Mouse (Mus musculus): ENCODE measurements at regions not wholly inside any gene's neighbourhood (a gene's known extent, or its start where the extent isn't known, plus 50 kb on each side); places are given as distances from the start of the nearest gene placed in this dataset.

DNA sequence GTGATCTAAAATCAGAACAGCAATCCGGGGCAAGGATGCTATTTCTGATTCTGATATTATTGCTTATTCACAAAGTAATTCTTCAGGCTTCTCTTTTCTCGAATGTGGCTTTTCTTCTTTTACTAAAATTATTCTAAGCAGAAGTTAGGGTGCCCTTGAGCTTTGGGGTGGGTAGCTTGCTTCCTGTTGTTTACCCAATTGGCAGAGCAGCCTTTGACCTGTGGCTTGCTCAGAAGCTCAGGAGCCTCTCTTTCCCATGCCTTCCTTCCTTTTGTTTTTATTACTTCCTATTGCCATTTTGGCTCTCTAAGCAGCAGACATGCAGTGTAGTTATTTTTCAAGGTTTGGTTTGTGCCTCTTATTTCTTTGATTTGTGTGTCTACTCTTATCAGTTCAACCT, 244.8 kb upstream of the Zic1 start:
- Histone ChIP-seq H3K4me1 (ENCODE audit: control insufficient read depth, insufficient read depth, low read length) (no peaks in the 10 kb centered on the region), H3K36me3 (ENCODE audit: control insufficient read depth, insufficient read depth, low read length) (no peaks in the 10 kb centered on the region), H3K4me2 (ENCODE audit: low read length) (no peak overlapping the region), H3K9me3 (ENCODE audit: control insufficient read depth, low read length) (no peaks in the 10 kb centered on the region), H3K4me3 (replicated peaks; ENCODE audit: low read depth, low read length) (no peak overlapping the region), H3K27me3 (ENCODE audit: control insufficient read depth, insufficient read depth, low read length) (no peaks in the 10 kb centered on the region), H3K27ac (replicated peaks; ENCODE audit: low read depth, low read length) (no peak overlapping the region), H3K9ac (replicated peaks; ENCODE audit: low read length) (no peak overlapping the region)
- WGBS, result 90% methylated on average over 2 of the region's 2 CpGs
- ATAC-seq (ENCODE audit: low FRiP score, low TSS enrichment) (no peak), DNase-seq (no peak)

- Histone ChIP-seq H3K4me1 (ENCODE audit: control insufficient read depth, insufficient read depth, low read length) (no peaks in the 10 kb centered on the region), H3K4me3 (replicated peaks; ENCODE audit: low read depth, low read length) (no peak overlapping the region), H3K27ac (replicated peaks; ENCODE audit: low read depth, low read length) (no peak overlapping the region), H3K9me3 (ENCODE audit: control insufficient read depth, low read length) (no peaks in the 10 kb centered on the region), H3K27me3 (ENCODE audit: control insufficient read depth, insufficient read depth, low read length) (no peaks in the 10 kb centered on the region), H3K36me3 (ENCODE audit: control insufficient read depth, insufficient read depth, low read length) (no peaks in the 10 kb centered on the region), H3K4me2 (ENCODE audit: low read length) (peak overlapping the region; percentile 28; the same call in 1 of the 2 replicates), H3K9ac (replicated peaks; ENCODE audit: low read length) (no peak overlapping the region)
- DNase-seq (peak; percentile 50), ATAC-seq (ENCODE audit: low FRiP score, low TSS enrichment) (peak; percentile 70)
- WGBS, result 37% methylated on average over 10 of the region's 10 CpGs
Measured at GRCm38 (mm10) chr9:91609457-91610166, 244.0 kb upstream of the Zic1 start.

DNA sequence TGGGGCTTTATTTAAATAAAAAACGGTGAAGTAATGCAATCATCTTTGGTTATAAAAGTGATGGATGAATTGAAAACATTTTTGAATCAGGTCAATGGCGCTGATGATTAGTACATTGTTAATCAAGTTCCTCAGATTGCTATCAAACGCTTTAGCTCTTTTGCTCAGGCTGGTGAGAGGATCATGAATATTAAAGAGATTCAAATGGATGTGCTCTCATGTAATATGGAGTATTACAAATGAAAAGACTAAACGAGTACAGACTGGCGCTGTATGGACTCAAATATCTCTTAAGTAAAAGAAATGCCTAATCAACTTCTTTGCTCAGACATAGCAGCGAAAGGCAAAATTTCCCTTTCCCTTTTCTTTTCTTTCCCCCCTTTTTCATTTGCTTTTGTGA, 236.1 kb upstream of the Zic1 start:
- H3K36me3 ChIP-seq (ENCODE audit: control insufficient read depth, insufficient read depth, low read length), result no peaks in the 10 kb centered on the region
- 57% methylated on average over 6 of the region's 6 CpGs for WGBS
- H3K27me3 ChIP-seq (ENCODE audit: control insufficient read depth, insufficient read depth, low read length), result no peaks in the 10 kb centered on the region
- no peaks in the 10 kb centered on the region for H3K9me3 ChIP-seq (ENCODE audit: control insufficient read depth, low read length)
- no peaks in the 10 kb centered on the region for H3K4me1 ChIP-seq (ENCODE audit: control insufficient read depth, insufficient read depth, low read length)
- DNase-seq (no peak), ATAC-seq (ENCODE audit: low FRiP score, low TSS enrichment) (no peak)
- no peak overlapping the region for H3K9ac ChIP-seq (replicated peaks; ENCODE audit: low read length)
- H3K4me2 ChIP-seq (ENCODE audit: low read length), result no peak overlapping the region
- no peak overlapping the region for H3K27ac ChIP-seq (replicated peaks; ENCODE audit: low read depth, low read length)
- no peak overlapping the region for H3K4me3 ChIP-seq (replicated peaks; ENCODE audit: low read depth, low read length)

GRCm38 (mm10) chr9:91591915-91592314, 226.3 kb upstream of the Zic1 start:
- Histone ChIP-seq H3K9ac (replicated peaks; ENCODE audit: low read length) (no peak overlapping the region), H3K4me1 (ENCODE audit: control insufficient read depth, insufficient read depth, low read length) (no peaks in the 10 kb centered on the region), H3K4me2 (ENCODE audit: low read length) (no peak overlapping the region), H3K36me3 (ENCODE audit: control insufficient read depth, insufficient read depth, low read length) (no peaks in the 10 kb centered on the region), H3K4me3 (replicated peaks; ENCODE audit: low read depth, low read length) (no peak overlapping the region), H3K9me3 (ENCODE audit: control insufficient read depth, low read length) (no peaks in the 10 kb centered on the region), H3K27ac (replicated peaks; ENCODE audit: low read depth, low read length) (no peak overlapping the region), H3K27me3 (ENCODE audit: control insufficient read depth, insufficient read depth, low read length) (no peaks in the 10 kb centered on the region)
- no peak for ATAC-seq (ENCODE audit: low FRiP score, low TSS enrichment)
- DNase-seq, result peak; percentile 35
- 59% methylated on average over 4 of the region's 4 CpGs for WGBS

DNA sequence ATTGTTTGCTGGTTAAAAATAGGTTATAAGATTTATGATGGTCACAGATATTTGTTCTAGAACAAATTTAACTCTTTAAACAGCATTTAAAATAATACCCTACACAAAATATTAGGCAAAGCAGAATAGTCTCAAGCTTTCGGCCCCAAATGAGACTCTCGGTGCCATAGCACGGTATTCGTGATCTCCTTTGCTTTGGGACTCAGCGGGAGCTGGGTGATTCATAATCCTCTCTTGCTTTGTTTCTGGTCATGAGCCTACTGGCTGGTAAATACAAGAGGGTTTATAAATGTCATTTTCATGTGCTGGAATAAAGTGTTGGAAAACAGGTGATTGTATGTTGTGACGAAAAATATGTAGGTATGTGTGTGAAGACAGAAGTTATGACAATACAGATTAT, 223.1 kb upstream of the Zic1 start:
- Histone ChIP-seq H3K27me3 (ENCODE audit: control insufficient read depth, insufficient read depth, low read length) (no peaks in the 10 kb centered on the region), H3K36me3 (ENCODE audit: control insufficient read depth, insufficient read depth, low read length) (no peaks in the 10 kb centered on the region), H3K4me1 (ENCODE audit: control insufficient read depth, insufficient read depth, low read length) (no peaks in the 10 kb centered on the region), H3K9me3 (ENCODE audit: control insufficient read depth, low read length) (no peaks in the 10 kb centered on the region), H3K9ac (replicated peaks; ENCODE audit: low read length) (no peak overlapping the region), H3K27ac (replicated peaks; ENCODE audit: low read depth, low read length) (no peak overlapping the region), H3K4me3 (replicated peaks; ENCODE audit: low read depth, low read length) (no peak overlapping the region), H3K4me2 (ENCODE audit: low read length) (no peak overlapping the region)
- 64% methylated on average over 6 of the region's 6 CpGs for WGBS
- DNase-seq (no peak), ATAC-seq (ENCODE audit: low FRiP score, low TSS enrichment) (no peak)

DNA sequence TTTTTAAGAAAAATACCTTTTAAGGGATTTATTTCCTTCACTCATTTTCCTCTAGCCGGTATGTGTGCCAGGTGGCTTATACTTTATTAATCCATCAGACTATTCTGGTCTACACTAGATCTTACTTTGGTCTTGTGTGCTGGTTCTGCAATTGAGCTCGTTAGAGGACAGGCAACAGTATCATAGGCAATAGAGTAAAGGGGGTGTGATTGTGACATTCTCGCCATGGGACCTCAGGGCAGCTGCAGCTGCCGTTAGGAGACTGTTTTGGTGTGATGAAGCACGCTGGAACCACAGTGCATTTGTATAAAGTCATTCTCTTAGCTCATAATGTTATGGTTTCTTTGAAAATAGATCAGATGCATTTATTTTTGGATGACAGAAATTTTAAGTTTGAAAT, 222.3 kb upstream of the Zic1 start:
- Histone ChIP-seq H3K36me3 (ENCODE audit: control insufficient read depth, insufficient read depth, low read length) (no peaks in the 10 kb centered on the region), H3K9ac (replicated peaks; ENCODE audit: low read length) (no peak overlapping the region), H3K4me1 (ENCODE audit: control insufficient read depth, insufficient read depth, low read length) (no peaks in the 10 kb centered on the region), H3K4me2 (ENCODE audit: low read length) (no peak overlapping the region), H3K27me3 (ENCODE audit: control insufficient read depth, insufficient read depth, low read length) (no peaks in the 10 kb centered on the region), H3K9me3 (ENCODE audit: control insufficient read depth, low read length) (no peaks in the 10 kb centered on the region), H3K27ac (replicated peaks; ENCODE audit: low read depth, low read length) (no peak overlapping the region), H3K4me3 (replicated peaks; ENCODE audit: low read depth, low read length) (no peak overlapping the region)
- no peak for DNase-seq
- no peak for ATAC-seq (ENCODE audit: low FRiP score, low TSS enrichment)
- 60% methylated on average over 5 of the region's 5 CpGs for WGBS

GRCm38 (mm10) chr9:91587271-91587670, 221.7 kb upstream of the Zic1 start:
- H3K27ac ChIP-seq (replicated peaks; ENCODE audit: low read depth, low read length), result no peak overlapping the region
- H3K27me3 ChIP-seq (ENCODE audit: control insufficient read depth, insufficient read depth, low read length), result no peaks in the 10 kb centered on the region
- no peaks in the 10 kb centered on the region for H3K9me3 ChIP-seq (ENCODE audit: control insufficient read depth, low read length)
- H3K4me2 ChIP-seq (ENCODE audit: low read length), result no peak overlapping the region
- WGBS, result 91% methylated on average over 7 of the region's 7 CpGs
- no peak overlapping the region for H3K9ac ChIP-seq (replicated peaks; ENCODE audit: low read length)
- no peaks in the 10 kb centered on the region for H3K36me3 ChIP-seq (ENCODE audit: control insufficient read depth, insufficient read depth, low read length)
- ATAC-seq (ENCODE audit: low FRiP score, low TSS enrichment) (no peak), DNase-seq (no peak)
- no peak overlapping the region for H3K4me3 ChIP-seq (replicated peaks; ENCODE audit: low read depth, low read length)
- H3K4me1 ChIP-seq (ENCODE audit: control insufficient read depth, insufficient read depth, low read length), result no peaks in the 10 kb centered on the region

DNA sequence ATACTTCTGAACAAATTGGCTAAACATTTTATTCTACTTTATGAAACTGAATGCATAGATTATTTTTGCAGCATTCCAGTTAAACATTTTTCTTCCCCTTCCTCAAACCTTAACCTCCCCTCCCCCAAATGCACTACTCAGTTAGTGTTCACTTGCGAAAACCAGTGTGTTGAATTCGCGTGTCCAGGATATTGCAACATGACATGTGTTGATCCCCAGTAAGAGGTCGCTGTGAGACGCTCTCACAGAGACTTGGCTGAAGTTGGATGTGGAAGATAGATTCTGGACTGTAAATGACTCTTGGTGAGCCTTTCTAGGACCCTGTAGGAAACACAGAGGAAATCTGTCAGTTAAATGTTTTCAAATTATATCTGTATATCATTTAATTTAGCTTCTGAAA, 221.0 kb upstream of the Zic1 start:
- no peak for DNase-seq
- WGBS, result 86% methylated on average over 5 of the region's 5 CpGs

GRCm38 (mm10) chr9:91574156-91574555, 208.5 kb upstream of the Zic1 start:
- Histone ChIP-seq H3K36me3 (ENCODE audit: control insufficient read depth, insufficient read depth, low read length) (no peaks in the 10 kb centered on the region), H3K9ac (replicated peaks; ENCODE audit: low read length) (no peak overlapping the region), H3K27me3 (ENCODE audit: control insufficient read depth, insufficient read depth, low read length) (no peaks in the 10 kb centered on the region), H3K4me3 (replicated peaks; ENCODE audit: low read depth, low read length) (no peak overlapping the region), H3K9me3 (ENCODE audit: control insufficient read depth, low read length) (no peaks in the 10 kb centered on the region), H3K4me1 (ENCODE audit: control insufficient read depth, insufficient read depth, low read length) (no peaks in the 10 kb centered on the region), H3K27ac (replicated peaks; ENCODE audit: low read depth, low read length) (no peak overlapping the region), H3K4me2 (ENCODE audit: low read length) (no peak overlapping the region)
- ATAC-seq (ENCODE audit: low FRiP score, low TSS enrichment) (no peak), DNase-seq (no peak)

More for the DNA sequence above, 221.0 kb upstream of the Zic1 start:
- Histone ChIP-seq H3K4me3 (replicated peaks; ENCODE audit: low read depth, low read length) (no peak overlapping the region), H3K9ac (replicated peaks; ENCODE audit: low read length) (no peak overlapping the region), H3K27me3 (ENCODE audit: control insufficient read depth, insufficient read depth, low read length) (no peaks in the 10 kb centered on the region), H3K4me1 (ENCODE audit: control insufficient read depth, insufficient read depth, low read length) (no peaks in the 10 kb centered on the region), H3K9me3 (ENCODE audit: control insufficient read depth, low read length) (no peaks in the 10 kb centered on the region), H3K27ac (replicated peaks; ENCODE audit: low read depth, low read length) (no peak overlapping the region), H3K4me2 (ENCODE audit: low read length) (no peak overlapping the region), H3K36me3 (ENCODE audit: control insufficient read depth, insufficient read depth, low read length) (no peaks in the 10 kb centered on the region)
- no peak for ATAC-seq (ENCODE audit: low FRiP score, low TSS enrichment)

All from midbrain, embryonic 14.5 days (tissue).